Mouse (Mus musculus) v-Abl transformed pro-B cells (cell line): ENCODE measurements around the gene Chaf1b.

Experiments
- in situ Hi-C, 2 experiments: fragments of 400-800 bp; cut with MboI; formaldehyde crosslinking; loops; one replicate each; pipeline ENCODE4 v1.15.1; 2025; ENCODE audit not compliant: unreplicated experiment in 2 of 2

Gene Chaf1b

DNA sequence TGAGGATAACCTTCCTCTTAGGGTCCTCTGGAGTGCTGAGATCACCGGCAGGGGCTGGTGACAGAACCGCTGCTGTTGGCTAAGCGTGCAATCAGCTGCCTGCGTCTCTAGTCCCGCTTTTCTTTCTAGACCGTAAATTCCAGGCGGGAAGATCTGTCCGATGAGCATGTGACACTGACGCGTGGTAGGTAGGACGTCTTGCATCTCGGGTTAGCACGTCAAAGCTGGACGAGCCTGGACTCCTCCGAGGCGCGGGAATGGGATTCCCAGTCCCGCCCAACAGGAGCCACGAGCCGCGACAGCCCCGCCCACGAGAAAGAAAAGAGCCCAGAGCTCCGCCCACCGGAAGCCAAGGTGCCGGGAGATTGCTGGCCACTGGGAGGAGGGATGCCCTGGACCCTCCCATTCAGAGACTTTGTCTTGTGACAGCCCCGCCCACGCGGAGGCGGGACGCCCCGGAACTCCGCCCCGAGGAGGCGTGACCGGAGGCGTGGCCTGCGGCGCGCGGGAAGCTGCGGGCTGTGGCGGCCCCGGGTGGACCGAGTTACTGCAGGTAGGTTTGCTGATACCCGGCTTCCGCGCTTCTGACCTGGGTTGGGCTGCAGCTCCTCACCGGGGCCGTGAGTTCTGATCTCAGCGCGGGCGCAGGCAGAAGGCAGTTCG is at the start of gene Chaf1b:
Chaf1b (plus strand) TSS at position 479 of the 663 bp plus-strand sequence.
- in situ Hi-C loops = loop anchor here (10.0 kb wide), 1 partner anchor 169 kb away; the partner anchor contains the start of gene Dop1b (in 2 of the 2)

- in situ Hi-C loops = no loop called here
Measured at GRCm38 (mm10) chr16:93834076-93834475, 49.6 kb upstream of the Chaf1b start.

GRCm38 (mm10) chr16:93839049-93839448 is 44.7 kb upstream of the Chaf1b start:
- in situ Hi-C loops = no loop called here

DNA sequence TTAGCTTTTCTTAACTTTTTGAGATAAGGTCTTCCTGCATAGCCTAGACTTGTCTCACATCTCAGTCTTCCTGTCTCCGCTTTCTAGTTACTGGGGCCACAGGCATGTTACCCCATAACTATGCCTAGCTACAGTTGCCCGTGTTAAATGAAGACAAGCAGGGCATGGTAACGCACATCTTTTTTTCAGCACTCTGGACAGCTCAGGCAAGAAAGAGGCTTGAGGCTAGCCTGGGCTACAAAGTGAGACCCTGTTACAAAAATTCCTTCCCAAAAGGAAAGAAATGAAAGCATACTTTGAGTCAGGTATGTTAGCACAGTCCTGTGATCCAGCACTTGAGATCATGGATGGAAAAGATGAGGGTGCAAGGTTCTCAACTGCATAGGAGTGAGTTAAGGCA is 33.2 kb upstream of the Chaf1b start:
- in situ Hi-C loops = no loop called here

- in situ Hi-C loops = no loop called here
Measured at GRCm38 (mm10) chr16:93859967-93860366, 23.7 kb upstream of the Chaf1b start.

DNA sequence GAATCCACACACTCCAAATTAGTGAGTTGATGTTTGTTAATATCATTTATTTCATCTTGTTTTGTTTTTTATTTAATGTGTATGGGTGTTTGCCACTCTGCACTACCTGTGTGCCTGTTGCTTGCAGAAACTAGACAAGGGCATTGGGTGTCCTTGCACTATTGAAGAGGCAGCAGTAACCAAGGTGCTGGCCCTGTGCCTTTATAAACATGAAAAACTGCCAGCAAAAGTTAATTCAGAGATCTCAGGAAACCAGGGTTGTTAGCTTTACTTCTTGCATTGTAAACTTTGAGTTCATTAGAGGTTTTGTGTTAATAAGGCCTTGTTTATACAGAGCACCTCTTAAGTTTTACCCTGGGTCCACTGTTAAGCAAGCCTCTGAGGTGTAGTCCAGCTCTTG is 23.0 kb upstream of the Chaf1b start:
- in situ Hi-C loops = no loop called here

- in situ Hi-C loops = no loop called here
Measured at GRCm38 (mm10) chr16:93874841-93875240, 8.9 kb upstream of the Chaf1b start.

DNA sequence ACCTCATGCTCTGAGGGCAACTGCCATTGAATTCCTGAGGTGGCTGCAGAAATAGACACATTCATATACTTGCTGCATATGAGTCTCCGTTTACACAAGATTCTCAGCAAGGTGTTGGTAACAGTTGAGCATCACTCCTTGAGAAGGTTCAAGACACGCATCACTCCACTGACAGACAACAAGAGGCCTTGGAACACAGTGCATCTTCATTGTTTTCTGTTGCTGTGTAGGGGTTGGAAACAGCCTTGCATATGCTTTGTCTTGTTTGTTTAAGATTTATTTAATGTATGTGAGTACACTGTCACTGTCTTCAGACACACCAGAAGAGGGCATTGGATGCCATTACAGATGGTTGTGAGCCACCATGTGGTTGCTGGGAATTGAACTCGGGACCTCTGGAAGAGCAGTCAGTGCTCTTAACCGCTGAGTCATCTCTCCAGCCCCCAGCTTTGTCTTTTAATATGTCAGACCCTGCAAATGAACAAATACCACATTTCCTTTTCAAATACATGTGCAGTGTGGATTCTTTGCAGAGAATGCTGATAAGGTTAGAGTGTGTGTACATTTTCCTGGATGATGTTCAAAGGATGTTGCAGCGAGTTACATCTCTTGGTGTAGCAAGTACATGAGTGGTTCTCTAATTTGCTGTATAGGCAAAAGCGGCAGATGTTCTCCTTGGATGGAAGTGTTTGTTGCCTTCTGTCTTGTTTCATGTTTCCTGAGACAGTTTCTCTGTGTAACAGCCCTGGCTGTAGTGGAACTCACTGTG is 5.9 kb upstream of the Chaf1b start:
- in situ Hi-C loops = no loop called here

DNA sequence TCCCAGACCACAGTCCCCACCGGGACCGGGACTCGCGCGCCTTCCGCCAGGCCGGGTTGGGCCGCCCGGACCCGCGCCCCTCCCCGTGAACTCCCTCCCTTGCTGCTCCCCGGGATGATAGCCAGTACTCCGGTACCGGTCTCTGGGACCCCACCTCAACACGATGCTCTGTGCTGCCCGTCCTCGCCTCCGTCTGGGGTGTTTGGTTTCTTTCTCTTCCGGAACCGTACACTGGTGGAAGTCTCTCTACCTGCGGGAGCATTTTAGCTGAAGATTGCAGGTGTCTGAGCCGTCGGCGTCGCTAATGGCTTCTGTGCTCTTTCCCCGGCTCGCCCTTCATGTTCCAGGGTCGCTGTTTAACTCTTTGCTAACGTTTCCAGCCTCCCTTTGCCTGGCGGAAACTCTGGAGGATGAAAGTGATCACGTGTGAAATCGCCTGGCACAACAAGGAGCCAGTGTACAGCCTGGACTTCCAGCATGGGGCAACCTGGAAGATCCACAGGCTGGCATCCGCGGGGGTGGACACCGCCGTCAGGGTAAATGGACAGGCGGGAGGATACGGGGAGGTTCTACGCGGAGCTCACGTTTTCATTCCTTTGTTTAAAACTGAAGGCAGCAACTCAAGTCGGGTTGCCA is 503 bp downstream of the Chaf1b start:
- in situ Hi-C loops = loop anchor here (10.0 kb wide), 1 partner anchor 169 kb away; the partner anchor contains the start of gene Dop1b (in 2 of the 2)

DNA sequence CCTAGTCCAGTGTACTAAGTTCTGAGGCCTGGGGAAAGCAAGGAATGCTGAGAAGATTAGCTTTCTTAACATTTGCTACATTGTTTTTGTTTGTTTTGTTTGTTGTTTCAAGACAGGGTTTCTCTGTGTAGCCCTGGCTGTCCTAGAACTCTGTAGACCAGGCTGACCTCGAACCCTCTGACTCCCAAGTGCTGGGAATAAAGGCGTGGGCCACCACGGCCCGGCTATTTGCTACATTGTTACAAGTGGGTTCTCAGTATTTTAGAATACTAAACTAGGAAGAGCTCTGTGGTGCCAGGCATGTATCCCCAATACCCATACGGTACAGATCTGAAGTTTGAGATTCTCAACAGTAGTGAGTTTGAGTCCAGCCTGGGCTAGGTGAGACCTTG is 1.0 kb downstream of the Chaf1b start:
- in situ Hi-C loops = loop anchor here (10.0 kb wide), 1 partner anchor 170 kb away; the partner anchor contains the start of gene Dop1b (in 2 of the 2)

DNA sequence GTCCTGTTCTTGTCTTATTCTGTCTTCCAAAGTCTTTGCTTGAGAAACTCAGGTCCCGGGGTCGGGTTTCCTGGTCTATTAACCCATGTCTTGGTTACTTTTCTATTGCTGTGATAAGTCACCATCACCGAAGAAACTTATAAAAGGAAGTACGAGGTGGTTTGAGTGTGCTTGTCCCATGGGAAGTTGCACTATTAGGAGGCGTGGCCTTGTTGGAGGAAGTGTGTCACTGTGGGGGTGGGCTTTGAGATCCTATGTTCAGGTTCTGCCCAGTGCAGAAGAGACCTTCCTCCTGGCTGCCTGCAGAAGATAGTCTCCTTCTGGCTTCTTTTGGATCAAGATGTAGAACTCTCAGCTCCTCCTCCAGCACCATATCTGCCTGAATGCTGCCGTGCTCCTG is 4.8 kb downstream of the Chaf1b start:
- in situ Hi-C loops = loop anchor here (10.0 kb wide), 1 partner anchor 174 kb away; the partner anchor contains the start of gene Dop1b (in 2 of the 2)

DNA sequence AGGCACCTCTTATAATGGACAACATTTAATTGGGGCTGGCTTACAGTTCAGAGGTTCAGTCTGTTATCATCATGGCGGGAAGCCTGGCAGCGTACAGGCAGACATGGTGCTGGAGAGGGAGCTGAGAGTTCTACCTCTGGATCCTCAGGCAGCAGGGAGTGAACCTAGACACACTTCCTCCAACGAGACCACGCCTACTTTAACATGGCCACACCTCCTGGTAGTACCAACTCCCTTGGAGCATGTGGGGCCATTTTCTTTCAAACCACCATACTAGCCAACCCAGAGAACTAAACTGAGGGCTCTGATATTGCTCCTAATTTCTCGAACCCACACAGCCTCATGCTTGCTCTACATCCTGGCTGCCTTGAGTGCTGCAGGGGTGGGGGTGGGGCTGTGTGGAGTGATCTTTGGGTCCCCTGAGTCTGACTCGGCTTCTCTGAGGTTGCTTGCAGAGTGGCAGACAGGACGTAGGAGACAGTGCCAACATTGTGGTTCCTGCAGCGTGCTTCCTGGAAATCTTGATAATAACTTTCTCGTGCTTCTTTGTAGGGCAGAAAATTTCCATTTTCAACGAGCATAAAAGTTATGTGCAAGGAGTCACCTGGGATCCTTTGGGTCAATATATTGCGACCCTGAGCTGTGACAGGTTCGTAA is 7.4 kb downstream of the Chaf1b start:
- in situ Hi-C loops = no loop called here

DNA sequence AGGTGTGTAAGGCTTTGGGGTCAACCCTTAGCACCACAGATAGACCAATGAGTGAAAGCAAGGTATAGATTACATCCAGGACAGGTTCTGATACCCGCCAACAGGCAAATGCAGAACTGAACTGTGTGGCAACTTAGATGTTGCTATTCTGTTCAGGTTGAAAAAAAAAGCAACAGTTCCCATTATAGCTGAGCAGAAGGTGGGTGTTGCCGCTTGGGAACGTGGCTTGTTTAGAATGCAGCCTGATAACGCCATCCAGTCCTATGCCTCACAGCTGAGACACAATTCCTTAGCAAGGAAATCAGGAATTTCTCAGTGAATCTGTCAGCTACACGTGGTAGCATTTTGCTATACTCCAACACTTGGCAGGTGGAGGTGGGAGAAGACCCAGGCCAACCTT is 9.6 kb downstream of the Chaf1b start:
- in situ Hi-C loops = no loop called here

GRCm38 (mm10) chr16:93903027-93903426 is 19.3 kb downstream of the Chaf1b start:
- in situ Hi-C loops = no loop called here

- in situ Hi-C loops = no loop called here
Measured at GRCm38 (mm10) chr16:93906156-93907014, 22.7 kb downstream of the Chaf1b start.

- in situ Hi-C loops = no loop called here
Measured at GRCm38 (mm10) chr16:93907761-93908160, 24.1 kb downstream of the Chaf1b start.

GRCm38 (mm10) chr16:93908196-93908595 is 24.5 kb downstream of the Chaf1b start:
- in situ Hi-C loops = no loop called here

DNA sequence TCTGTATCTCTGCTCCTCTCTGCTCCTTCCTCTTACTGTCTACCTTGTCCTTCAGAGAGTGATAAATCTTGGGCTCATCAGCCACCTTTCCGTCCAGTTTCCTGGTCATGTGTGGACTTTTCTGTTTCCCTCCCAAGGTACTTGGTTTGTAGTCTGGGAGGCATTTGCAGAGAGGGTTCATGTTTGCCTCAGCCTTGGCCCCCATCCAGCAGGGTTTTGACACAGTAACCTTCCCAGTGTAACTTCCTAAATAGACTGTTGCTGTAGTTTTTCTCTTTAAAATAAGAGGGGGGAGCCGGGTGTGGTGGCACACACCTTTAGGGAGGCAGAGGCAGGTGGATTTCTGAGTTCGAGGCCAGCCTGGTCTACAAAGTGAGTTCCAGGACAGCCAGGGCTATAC is 26.2 kb downstream of the Chaf1b start:
- in situ Hi-C loops = loop anchor here in 1 of 2 experiments (10.0 kb wide), 1 partner anchor 225 kb away; the partner anchor contains the start of gene Cbr3

DNA sequence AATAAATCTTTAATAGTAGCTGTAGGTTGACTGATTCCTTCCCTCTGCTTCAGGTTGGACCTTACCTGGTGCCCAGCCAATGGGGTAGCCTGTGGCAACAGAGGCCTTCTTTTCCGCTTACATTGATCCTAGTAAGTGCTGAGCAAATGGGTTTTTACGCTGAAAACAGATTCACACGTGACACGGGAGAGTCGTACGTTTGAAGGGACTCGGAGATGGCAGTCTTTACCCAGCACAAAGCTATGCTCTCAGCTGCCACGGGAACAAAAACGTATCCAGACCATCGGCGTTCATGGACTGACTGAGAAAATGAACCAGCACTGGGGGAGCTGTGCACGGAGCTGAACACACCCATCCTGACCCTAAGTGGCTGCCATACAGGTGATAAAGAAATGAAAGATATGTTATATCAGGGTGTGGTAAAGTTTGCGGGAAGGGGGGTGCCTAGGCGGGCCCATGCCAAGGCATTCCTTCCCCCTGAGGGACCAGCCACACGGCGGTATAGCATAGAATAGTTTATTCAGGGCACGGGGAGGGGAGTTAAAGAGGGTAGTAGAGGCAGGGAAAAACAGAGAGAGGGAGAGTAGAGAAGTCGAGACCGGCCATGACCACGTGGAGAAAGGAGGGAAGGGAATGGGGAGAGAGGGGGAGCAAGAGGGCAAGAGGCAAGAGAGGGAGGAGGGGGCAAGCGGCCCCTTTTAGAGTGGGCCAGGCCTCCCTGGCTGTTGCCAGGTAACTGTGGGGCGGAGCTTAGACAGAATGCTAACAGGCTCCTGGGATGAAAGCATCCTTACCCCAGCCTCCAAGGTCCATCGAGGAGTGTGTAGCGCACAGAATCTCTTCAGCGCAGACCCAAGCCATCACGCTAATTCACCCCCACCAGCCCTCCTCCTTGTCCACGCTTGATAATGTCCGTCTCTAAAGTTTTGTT is 27.3 kb downstream of the Chaf1b start:
- in situ Hi-C loops = loop anchor here in 1 of 2 experiments (10.0 kb wide), 1 partner anchor 226 kb away; the partner anchor contains the start of gene Cbr3
